Mouse (Mus musculus) cortical plate, adult 2 months (tissue): ENCODE measurements around the gene Rspry1.
A peak's percentile ranks its signal among the peaks of the same experiment; 100 is the strongest.

ENCODE experiments used
- CTCF ChIP-seq: fragments of 200-500 bp; IDR thresholded peaks from 2 replicates; pipeline ENCODE4 v1.5.1; 2011; ENCODE audit warnings: mild to moderate bottlenecking, control low read depth, low read length; ENCODE audit not compliant: insufficient read depth; ENCODE audit errors: extremely low read depth
- POLR2A ChIP-seq: fragments of 200-500 bp; IDR thresholded peaks from 2 replicates; pipeline ENCODE4 v1.6.1; 2011; ENCODE audit warnings: mild to moderate bottlenecking, low read length, control low read depth; ENCODE audit not compliant: insufficient read depth; ENCODE audit errors: extremely low read depth

- TF ChIP-seq CTCF (peak; percentile 86), POLR2A (no peak)
Observed at GRCm38 (mm10) chr8:94584238-94584817, 17.4 kb upstream of the Rspry1 start.
